Mouse (Mus musculus): ENCODE measurements around the gene Rtn4rl1.

- TF ChIP-seq POLR2A (IDR thresholded peaks at IDR 0.05; ENCODE audit: low read depth, low read length) (no peak), CTCF (IDR thresholded peaks at IDR 0.05; ENCODE audit: extremely low read depth, insufficient read length, insufficient replicate concordance, low read depth, low read length) (no peak)
These were observed 49.2 kb downstream of the Rtn4rl1 start for GRCm38 (mm10) chr11:75242710-75243255.

All from small intestine, adult 2 months (tissue).